21 mouse cellular contexts compared by ENCODE assay signal in the genomic region with DNA sequence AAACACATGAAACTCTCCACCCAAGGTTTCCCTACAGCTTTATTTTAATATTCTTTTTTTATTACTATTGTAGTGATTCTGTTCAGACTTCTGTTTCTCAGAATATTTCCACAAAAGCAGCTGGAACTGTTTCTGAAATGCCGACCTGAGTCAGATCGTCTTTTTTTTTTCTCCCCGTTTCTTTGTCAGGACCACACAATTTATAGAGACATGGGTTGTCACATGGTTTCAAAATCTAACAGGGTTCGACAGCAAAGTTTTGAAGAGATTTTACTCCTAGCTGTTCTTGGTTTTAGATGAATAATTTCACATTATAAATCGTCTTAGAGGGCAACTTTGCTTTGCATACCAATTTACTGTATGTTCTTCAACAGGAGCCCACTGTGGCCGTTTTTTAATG.
A peak's percentile ranks its signal among the peaks of the same experiment; 100 is the strongest.
DNase-seq lines count a peak whose midpoint lies in the region; ATAC-seq and TF ChIP-seq lines count a peak whose summit lies in the region.
"Had no signal": no experiment of that assay in that cellular context is flagged by ENCODE, and none has a peak within 500 bp of the region (broad histone marks: within the 10 kb centered on the region; RNA-seq: fewer than 3 reads in every experiment).

No protein-coding gene starts in this region.

- 0 out of 2 replicates have a peak overlapping the region, but pooled peaks have one; percentile 28 for H3K27ac ChIP-seq in midbrain, embryonic 10.5 days (replicated peaks)
- no peak overlapping the region for H3K27ac ChIP-seq in midbrain, embryonic 16.5 days (ENCODE audit: low read length)
- peak overlapping the region; percentile 85; the same call in 1 of the 2 replicates for H3K27ac ChIP-seq in spleen, adult 2 months (ENCODE audit: insufficient read depth, low read length)
- H3K27ac ChIP-seq: embryonic facial prominence, embryonic 10.5 days; embryonic facial prominence, embryonic 12.5 days; forebrain, embryonic 13.5 days; forebrain, embryonic 15.5 days had no signal

- H3K4me3 ChIP-seq in midbrain, embryonic 10.5 days = no peak overlapping the region
- H3K4me3 ChIP-seq in midbrain, embryonic 16.5 days (ENCODE audit: low read depth, low read length) = no peak overlapping the region
- H3K4me3 ChIP-seq in spleen, adult 2 months (ENCODE audit: extremely low read depth, insufficient read depth, insufficient read length) = no peak overlapping the region
- H3K4me3 ChIP-seq in myocyte = no peak overlapping the region
- H3K4me3 ChIP-seq: embryonic facial prominence, embryonic 10.5 days; embryonic facial prominence, embryonic 12.5 days; forebrain, embryonic 13.5 days; forebrain, embryonic 15.5 days had no signal

- TF ChIP-seq POLR2A in spleen, adult 2 months (IDR thresholded peaks at IDR 0.05; ENCODE audit: low read depth, low read length) = no peak
- TF ChIP-seq POLR2A in myocyte (IDR thresholded peaks at IDR 0.05; ENCODE audit: insufficient read length, low read depth) = no peak

- no peaks in the 10 kb centered on the region for H3K27me3 ChIP-seq in midbrain, embryonic 10.5 days (ENCODE audit: low read depth, poor library complexity, severe bottlenecking)
- no peaks in the 10 kb centered on the region for H3K27me3 ChIP-seq in midbrain, embryonic 16.5 days (ENCODE audit: control insufficient read depth, insufficient read depth, low read depth, low read length)
- H3K27me3 ChIP-seq in spleen, adult 2 months (ENCODE audit: control insufficient read depth, insufficient read depth, low read length) = no peaks in the 10 kb centered on the region
- no peaks in the 10 kb centered on the region for H3K27me3 ChIP-seq in myocyte (ENCODE audit: control insufficient read depth, insufficient read depth, insufficient read length)
- H3K27me3 ChIP-seq: embryonic facial prominence, embryonic 12.5 days; forebrain, embryonic 13.5 days; forebrain, embryonic 15.5 days; Patski had no signal

- H3K4me2 ChIP-seq in midbrain, embryonic 16.5 days (ENCODE audit: low read length) = no peak overlapping the region
- H3K4me2 ChIP-seq in myocyte (ENCODE audit: low read depth) = peak overlapping the region; percentile 8
- H3K4me2 ChIP-seq: embryonic facial prominence, embryonic 12.5 days; forebrain, embryonic 13.5 days; forebrain, embryonic 15.5 days had no signal

- no peaks in the 10 kb centered on the region for H3K9me3 ChIP-seq in midbrain, embryonic 10.5 days (replicated peaks)
- H3K9me3 ChIP-seq in midbrain, embryonic 16.5 days (replicated peaks; ENCODE audit: control insufficient read depth, low read length, poor library complexity, severe bottlenecking) = no peaks in the 10 kb centered on the region
- H3K9me3 ChIP-seq: embryonic facial prominence, embryonic 10.5 days; embryonic facial prominence, embryonic 12.5 days; forebrain, embryonic 13.5 days; forebrain, embryonic 15.5 days; G1E had no signal

- 81% methylated on average over 6 of the region's 6 CpGs for WGBS in midbrain, embryonic 10.5 days
- 56% methylated on average over 6 of the region's 6 CpGs for WGBS in midbrain, embryonic 16.5 days
- WGBS in spleen, adult 2 months = 63% methylated on average over 6 of the region's 6 CpGs

- H3K36me3 ChIP-seq in midbrain, embryonic 10.5 days = no peaks in the 10 kb centered on the region
- no peaks in the 10 kb centered on the region for H3K36me3 ChIP-seq in midbrain, embryonic 16.5 days (ENCODE audit: control insufficient read depth, insufficient read depth, low read length)
- H3K36me3 ChIP-seq in spleen, adult 2 months (ENCODE audit: control insufficient read depth, insufficient read depth, low read length) = no peaks in the 10 kb centered on the region
- H3K36me3 ChIP-seq in myocyte (ENCODE audit: control insufficient read depth, insufficient read depth) = no peaks in the 10 kb centered on the region
- H3K36me3 ChIP-seq: embryonic facial prominence, embryonic 10.5 days; embryonic facial prominence, embryonic 12.5 days; forebrain, embryonic 15.5 days; G1E had no signal

- no peaks in the 10 kb centered on the region for H3K79me2 ChIP-seq in myocyte (ENCODE audit: control insufficient read depth, insufficient read depth)

- peaks cover 26% of the 10 kb centered on the region for H3K4me1 ChIP-seq in midbrain, embryonic 10.5 days
- H3K4me1 ChIP-seq in midbrain, embryonic 16.5 days (ENCODE audit: control insufficient read depth, insufficient read depth, low read length) = no peaks in the 10 kb centered on the region
- peaks cover 41% of the 10 kb centered on the region for H3K4me1 ChIP-seq in spleen, adult 2 months (ENCODE audit: control insufficient read depth, insufficient read depth, insufficient read length)
- H3K4me1 ChIP-seq: embryonic facial prominence, embryonic 10.5 days; embryonic facial prominence, embryonic 12.5 days; forebrain, embryonic 15.5 days had no signal

- no peak for TF ChIP-seq CTCF in spleen, adult 2 months (IDR thresholded peaks at IDR 0.05; ENCODE audit: extremely low read depth, insufficient read depth, insufficient read length, insufficient replicate concordance)

- no peak for ATAC-seq in midbrain, embryonic 16.5 days
- ATAC-seq: activated CD4-positive, CD25-positive, alpha-beta regulatory T cell, adult 4 months; forebrain, embryonic 13.5 days; forebrain, embryonic 15.5 days; Patski had no signal

- no peak overlapping the region for H3ac ChIP-seq in myocyte (ENCODE audit: control insufficient read depth, insufficient read length)

- no peak for DNase-seq in midbrain, embryonic 10.5 days (ENCODE audit: low spot score)
- DNase-seq in spleen, adult 2 months (ENCODE audit: low read depth in 1 of 2, low spot score in 2 of 2) = no peak
- DNase-seq in spleen, adult 12 weeks (ENCODE audit: low spot score) = no peak
- DNase-seq in A20 (ENCODE audit: low read depth, low spot score) = peak; percentile 41
- no peak for DNase-seq in gastrocnemius, postnatal 10 days
- DNase-seq: adrenal gland, adult 8-10 months; adrenal gland, postnatal 14 days; cerebellum, adult 11-12 months; cerebellum, adult 2 months; cerebellum, adult 9-10 months; cerebellum, postnatal 10 days; cerebellum, postnatal 25 days had no signal

- H3K9ac ChIP-seq in midbrain, embryonic 16.5 days (ENCODE audit: low read depth, low read length) = no peak overlapping the region
- H3K9ac ChIP-seq: embryonic facial prominence, embryonic 12.5 days; forebrain, embryonic 13.5 days; forebrain, embryonic 15.5 days had no signal

TF ChIP-seq in myocyte, 11 proteins besides CTCF, POLR2A, EP300 and RAD21:
- TF ChIP-seq TCF12 (IDR thresholded peaks at IDR 0.05; ENCODE audit: insufficient read depth, poor library complexity, severe bottlenecking) (no peak), REST (IDR thresholded peaks at IDR 0.05; ENCODE audit: insufficient read depth, insufficient read length) (no peak), USF1 (IDR thresholded peaks at IDR 0.05; ENCODE audit: low read depth) (no peak), MYOD1 (IDR thresholded peaks at IDR 0.05; ENCODE audit: control insufficient read depth in 1 of 3, insufficient read length in 2 of 3, low read depth in 2 of 3) (no peak)
TF ChIP-seq in myocyte: peak in this region for 0.
